9 mouse cellular contexts compared by ENCODE assay signal in the genomic region with DNA sequence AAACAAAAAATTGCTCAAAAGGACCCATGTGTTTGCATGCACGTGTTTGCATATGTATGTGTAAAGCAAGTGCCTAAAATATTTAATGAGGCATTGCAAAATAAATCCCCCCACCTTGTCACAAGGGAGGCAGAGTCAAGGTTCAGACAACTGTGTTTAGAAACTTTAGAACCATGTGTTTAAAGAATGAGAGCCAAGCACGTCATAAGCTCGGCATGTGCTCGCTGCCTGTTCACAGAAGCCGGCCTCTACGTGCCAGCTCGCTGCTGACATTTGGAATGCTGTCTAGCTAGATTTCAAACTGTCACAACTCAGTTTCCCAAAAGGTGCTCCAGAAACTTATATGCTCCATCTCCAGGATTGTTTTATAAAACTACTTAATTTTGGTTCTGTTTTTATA. TPM values are rescaled to one million over a fixed set of nuclear protein-coding genes. Genes with fewer than 3 reads are reported as not detected.
DNase-seq lines count a peak whose midpoint lies in the region; ATAC-seq and TF ChIP-seq lines count a peak whose summit lies in the region.
"Had no signal": no experiment of that assay in that cellular context is flagged by ENCODE, and none has a peak within 500 bp of the region (broad histone marks: within the 10 kb centered on the region; RNA-seq: fewer than 3 reads in every experiment).

No protein-coding gene starts in this region.

- no peak overlapping the region for H3K9ac ChIP-seq in liver, adult 2 months (ENCODE audit: low read depth, low read length)
- no peak overlapping the region for H3K9ac ChIP-seq in liver, embryonic 11.5 days (ENCODE audit: low read depth, low read length)
- H3K9ac ChIP-seq in midbrain, embryonic 16.5 days (ENCODE audit: low read depth, low read length): no peak overlapping the region
- H3K9ac ChIP-seq: midbrain, embryonic 12.5 days had no signal

- peaks cover 12% of the 10 kb centered on the region for H3K4me1 ChIP-seq in liver, adult 2 months (ENCODE audit: control insufficient read depth, insufficient read depth, low read length)
- no peaks in the 10 kb centered on the region; the same call in 1 of the 2 replicates for H3K4me1 ChIP-seq in liver, embryonic 11.5 days (replicated peaks; ENCODE audit: control insufficient read depth, insufficient read depth, low read length)
- H3K4me1 ChIP-seq in midbrain, embryonic 16.5 days (ENCODE audit: control insufficient read depth, insufficient read depth, low read length): no peaks in the 10 kb centered on the region
- H3K4me1 ChIP-seq in thymus, adult 2 months (replicated peaks; ENCODE audit: control insufficient read depth, insufficient read depth, low read length): no peaks in the 10 kb centered on the region
- H3K4me1 ChIP-seq: midbrain, embryonic 12.5 days had no signal

- H3K27me3 ChIP-seq in liver, adult 2 months (ENCODE audit: control insufficient read depth, insufficient read depth, low read length): no peaks in the 10 kb centered on the region; the same call in 1 of the 2 replicates
- no peaks in the 10 kb centered on the region for H3K27me3 ChIP-seq in liver, embryonic 11.5 days (replicated peaks; ENCODE audit: control insufficient read depth, insufficient read depth, low read length)
- no peaks in the 10 kb centered on the region for H3K27me3 ChIP-seq in myocyte (ENCODE audit: control insufficient read depth, insufficient read depth, insufficient read length)
- H3K27me3 ChIP-seq in midbrain, embryonic 16.5 days (ENCODE audit: control insufficient read depth, insufficient read depth, low read depth, low read length): no peaks in the 10 kb centered on the region
- H3K27me3 ChIP-seq in thymus, adult 2 months (ENCODE audit: control insufficient read depth, insufficient read depth, low read length): no peaks in the 10 kb centered on the region
- H3K27me3 ChIP-seq: midbrain, embryonic 12.5 days had no signal

- no peak overlapping the region for H3K27ac ChIP-seq in liver, adult 2 months (replicated peaks; ENCODE audit: insufficient read depth, low read depth, low read length)
- H3K27ac ChIP-seq in liver, embryonic 11.5 days (ENCODE audit: low read depth, low read length): no peak overlapping the region
- H3K27ac ChIP-seq in midbrain, embryonic 16.5 days (ENCODE audit: low read length): no peak overlapping the region
- no peak overlapping the region for H3K27ac ChIP-seq in thymus, adult 2 months (ENCODE audit: control insufficient read depth, insufficient read depth, low read length)
- H3K27ac ChIP-seq: midbrain, embryonic 12.5 days had no signal

- TF ChIP-seq CTCF in liver, adult 2 months (IDR thresholded peaks at IDR 0.05; ENCODE audit: low read depth, low read length): no peak
- no peak for TF ChIP-seq CTCF in thymus, adult 2 months (IDR thresholded peaks at IDR 0.05; ENCODE audit: borderline replicate concordance, control insufficient read depth, extremely low read depth, insufficient read depth, low read length, poor library complexity)

- no peak overlapping the region for H3ac ChIP-seq in myocyte (ENCODE audit: control insufficient read depth, insufficient read length)

- no peaks in the 10 kb centered on the region for H3K36me3 ChIP-seq in liver, adult 2 months (ENCODE audit: control insufficient read depth, insufficient read depth, low read length)
- H3K36me3 ChIP-seq in liver, embryonic 11.5 days (ENCODE audit: control insufficient read depth, insufficient read depth, low read length): no peaks in the 10 kb centered on the region
- no peaks in the 10 kb centered on the region for H3K36me3 ChIP-seq in myocyte (ENCODE audit: control insufficient read depth, insufficient read depth)
- H3K36me3 ChIP-seq in midbrain, embryonic 16.5 days (ENCODE audit: control insufficient read depth, insufficient read depth, low read length): no peaks in the 10 kb centered on the region
- H3K36me3 ChIP-seq in thymus, adult 2 months (ENCODE audit: control insufficient read depth, insufficient read depth, low read length): no peaks in the 10 kb centered on the region
- H3K36me3 ChIP-seq: midbrain, embryonic 12.5 days had no signal

- no peak overlapping the region for H3K4me2 ChIP-seq in liver, embryonic 11.5 days
- peak overlapping the region; percentile 24 for H3K4me2 ChIP-seq in myocyte (ENCODE audit: low read depth)
- H3K4me2 ChIP-seq in midbrain, embryonic 16.5 days (ENCODE audit: low read length): no peak overlapping the region
- H3K4me2 ChIP-seq: midbrain, embryonic 12.5 days had no signal

- WGBS in liver, adult 2 months: 20% methylated on average over 7 of the region's 7 CpGs
- WGBS in liver, embryonic 11.5 days: 67% methylated on average over 7 of the region's 7 CpGs
- WGBS in midbrain, embryonic 16.5 days: 67% methylated on average over 7 of the region's 7 CpGs
- 93% methylated on average over 7 of the region's 7 CpGs for WGBS in thymus, adult 2 months

- no peaks in the 10 kb centered on the region for H3K9me3 ChIP-seq in liver, embryonic 11.5 days (ENCODE audit: control insufficient read depth, low read length)
- H3K9me3 ChIP-seq in midbrain, embryonic 16.5 days (replicated peaks; ENCODE audit: control insufficient read depth, low read length, poor library complexity, severe bottlenecking): no peaks in the 10 kb centered on the region

- DNase-seq in liver, adult 2 months (ENCODE audit: extremely low read depth, low read depth, low spot score): peak; percentile 97
- DNase-seq in liver, embryonic 11.5 days (ENCODE audit: low spot score): no peak
- DNase-seq in gastrocnemius, adult 18-20 months (ENCODE audit: low spot score): peak; percentile 90
- peak; percentile 5 to 27 for DNase-seq in kidney, adult 8-10 months
- DNase-seq in thymus, adult 2 months: no peak
- no peak for DNase-seq in cerebellum, adult 9-11 months

- H3K79me2 ChIP-seq in liver, adult 2 months (ENCODE audit: control insufficient read depth, insufficient read depth, low read length): no peaks in the 10 kb centered on the region
- H3K79me2 ChIP-seq in myocyte (ENCODE audit: control insufficient read depth, insufficient read depth): no peaks in the 10 kb centered on the region

- TF ChIP-seq POLR2A in liver, adult 2 months (IDR thresholded peaks at IDR 0.05; ENCODE audit: extremely low read depth, insufficient read depth, low read length): no peak
- TF ChIP-seq POLR2A in myocyte (IDR thresholded peaks at IDR 0.05; ENCODE audit: insufficient read length, low read depth): no peak
- no peak for TF ChIP-seq POLR2A in thymus, adult 2 months (IDR thresholded peaks at IDR 0.05; ENCODE audit: control insufficient read depth, extremely low read depth, insufficient read depth, low read length, poor library complexity)

- H3K4me3 ChIP-seq in liver, adult 2 months (ENCODE audit: insufficient read depth, low read depth, low read length): no peak overlapping the region
- H3K4me3 ChIP-seq in liver, embryonic 11.5 days (ENCODE audit: low read depth, low read length): no peak overlapping the region
- no peak overlapping the region for H3K4me3 ChIP-seq in myocyte
- no peak overlapping the region for H3K4me3 ChIP-seq in midbrain, embryonic 16.5 days (ENCODE audit: low read depth, low read length)
- H3K4me3 ChIP-seq in thymus, adult 2 months (ENCODE audit: control insufficient read depth, insufficient read depth, low read length): no peak overlapping the region
- H3K4me3 ChIP-seq: midbrain, embryonic 12.5 days had no signal

- ATAC-seq in liver, embryonic 11.5 days (replicated peaks; ENCODE audit: low FRiP score): no peak
- no peak for ATAC-seq in midbrain, embryonic 16.5 days

TF ChIP-seq in myocyte, 11 proteins besides CTCF, POLR2A, EP300 and RAD21:
- no peak for TF ChIP-seq E2F4 (IDR thresholded peaks at IDR 0.05; ENCODE audit: insufficient read depth)
- no peak for TF ChIP-seq POLR2AphosphoS2 (IDR thresholded peaks at IDR 0.05; ENCODE audit: insufficient read length, low read depth)
- TF ChIP-seq MYOG (IDR thresholded peaks at IDR 0.05; ENCODE audit: control insufficient read depth in 1 of 3, insufficient read depth in 1 of 3, insufficient read length in 2 of 3, low read depth in 2 of 3): no peak
- no peak for TF ChIP-seq CEBPB (IDR thresholded peaks at IDR 0.05; ENCODE audit: insufficient read depth, poor library complexity, severe bottlenecking)

RNA-seq across cellular contexts. Expression of gene Ugp2, which starts 27.5 kb away (rescaled TPM):
- total RNA-seq in liver, adult 2 months (2014; rRNA removed): 275 and 425 TPM in 2 replicates
- 26.4 and 26.8 TPM in 2 replicates for polyA plus RNA-seq in liver, adult 2 months (2012; rRNA removed)
- polyA plus RNA-seq in liver, embryonic 11.5 days (2014; fragmentation: Nextera tagmentation; extraction: Ambion mirVana): 41.6 and 42.8 TPM in 2 replicates
- total RNA-seq in gastrocnemius, adult 18-20 months (2021): 100 to 1,000 TPM; 488 to 583 TPM
- polyA plus RNA-seq in myocyte (2012; fragmentation: generic; extraction: Trizol): 29.9 TPM
- polyA plus RNA-seq in midbrain, embryonic 16.5 days (2015; fragmentation: Nextera tagmentation; extraction: Ambion mirVana): 66.4 and 71.9 TPM in 2 replicates
- 3.7 TPM in 2 replicates for polyA plus RNA-seq in thymus, adult 2 months (2012; rRNA removed)

Comparison
In these comparisons a context has a peak if more than half of its experiments do, and no peak if none do; other contexts are left out.
1. DNase-seq: peak in liver, adult 2 months (single experiment), gastrocnemius, adult 18-20 months (single experiment) and kidney, adult 8-10 months (2 of 2); none in liver, embryonic 11.5 days (single experiment), thymus, adult 2 months (single experiment) and cerebellum, adult 9-11 months (single experiment).